15 mouse cellular contexts compared by ENCODE assay signal in genomic region chr9:93098008-93098581, GRCm38 (mm10).
"Had no signal": no experiment of that assay in that cellular context is flagged by ENCODE, and none has a peak within 500 bp of the region (broad histone marks: within the 10 kb centered on the region; RNA-seq: fewer than 3 reads in every experiment).

No protein-coding gene starts in this region.

- H3K27ac ChIP-seq: kidney, postnatal 0 days; limb, embryonic 15.5 days; liver, embryonic 12.5 days; neural tube, embryonic 15.5 days; stomach, embryonic 15.5 days had no signal

- H3K9me3 ChIP-seq: limb, embryonic 15.5 days; liver, embryonic 12.5 days; neural tube, embryonic 15.5 days; stomach, embryonic 15.5 days had no signal

- H3K4me2 ChIP-seq: limb, embryonic 15.5 days; liver, embryonic 12.5 days; lung, embryonic 14.5 days; neural tube, embryonic 15.5 days; stomach, embryonic 15.5 days had no signal

- H3K27me3 ChIP-seq: limb, embryonic 15.5 days; liver, embryonic 12.5 days; neural tube, embryonic 15.5 days; stomach, embryonic 15.5 days had no signal

- H3K4me1 ChIP-seq: limb, embryonic 15.5 days; liver, embryonic 12.5 days; neural tube, embryonic 15.5 days; stomach, embryonic 15.5 days had no signal

- H3K9ac ChIP-seq: limb, embryonic 15.5 days; liver, embryonic 12.5 days; lung, embryonic 14.5 days; neural tube, embryonic 15.5 days; stomach, embryonic 15.5 days had no signal

- H3K36me3 ChIP-seq: limb, embryonic 15.5 days; liver, embryonic 12.5 days; neural tube, embryonic 15.5 days; stomach, embryonic 15.5 days had no signal

- H3K4me3 ChIP-seq: limb, embryonic 15.5 days; liver, embryonic 12.5 days; myocyte; neural tube, embryonic 15.5 days; stomach, embryonic 15.5 days had no signal

- DNase-seq: kidney, adult 9 months; kidney, postnatal 36 days; layer of hippocampus, adult 9-11 months; layer of hippocampus, postnatal 36 days; lung, embryonic 14.5 days; lung, postnatal 10 days; lung, postnatal 4 days; thymus, adult 2 months; thymus, postnatal 36 days had no signal

- ATAC-seq: liver, embryonic 12.5 days had no signal
